Mouse (Mus musculus): ENCODE data around the gene Robo1. TPM values are rescaled to one million over a fixed set of nuclear protein-coding genes. Genes with fewer than 3 reads are reported as not detected.

Robo1 gene
- total RNA-seq, 2 experiments from 2014 or later = 19.6 to 20.4 TPM

GRCm38 (mm10) chr16:72800788-72801187 lies 492.7 kb downstream of the Robo1 start:
- DNase-seq (ENCODE audit: low spot score in 2 of 2) = no peak

GRCm38 (mm10) chr16:72808351-72808750 lies 500.2 kb downstream of the Robo1 start:
- DNase-seq (ENCODE audit: low spot score in 2 of 2) = peak in 1 of 2 experiments; percentile 13

GRCm38 (mm10) chr16:72810942-72811341 lies 502.8 kb downstream of the Robo1 start:
- no peak for DNase-seq (ENCODE audit: low spot score in 2 of 2)

- DNase-seq (ENCODE audit: low spot score in 2 of 2) = no peak
These were observed 503.4 kb downstream of the Robo1 start for GRCm38 (mm10) chr16:72811494-72811893.

- no peak for DNase-seq (ENCODE audit: low spot score in 2 of 2)
These were observed 503.8 kb downstream of the Robo1 start for GRCm38 (mm10) chr16:72811908-72812307.

GRCm38 (mm10) chr16:72828381-72828780 lies 520.3 kb downstream of the Robo1 start:
- DNase-seq (ENCODE audit: low spot score in 2 of 2) = no peak

GRCm38 (mm10) chr16:72829530-72829929 lies 521.4 kb downstream of the Robo1 start:
- DNase-seq (ENCODE audit: low spot score in 2 of 2) = no peak

GRCm38 (mm10) chr16:72830394-72831056 lies 522.4 kb downstream of the Robo1 start:
- DNase-seq (ENCODE audit: low spot score in 2 of 2) = no peak

GRCm38 (mm10) chr16:72834266-72834665 lies 526.2 kb downstream of the Robo1 start:
- DNase-seq (ENCODE audit: low spot score in 2 of 2) = no peak

- DNase-seq (ENCODE audit: low spot score in 2 of 2) = no peak
These were observed 530.9 kb downstream of the Robo1 start for GRCm38 (mm10) chr16:72839031-72839430.

- DNase-seq (ENCODE audit: low spot score in 2 of 2) = no peak
These were observed 533.0 kb downstream of the Robo1 start for GRCm38 (mm10) chr16:72841066-72841465.

- DNase-seq (ENCODE audit: low spot score in 2 of 2) = peak in 1 of 2 experiments; percentile 28
These were observed 546.0 kb downstream of the Robo1 start for GRCm38 (mm10) chr16:72854101-72854500.

- peak in 1 of 2 experiments; percentile 24 for DNase-seq (ENCODE audit: low spot score in 2 of 2)
These were observed 546.9 kb downstream of the Robo1 start for GRCm38 (mm10) chr16:72854809-72855503.

GRCm38 (mm10) chr16:72861707-72862277 lies 553.7 kb downstream of the Robo1 start:
- peak in 1 of 2 experiments; percentile 27 for DNase-seq (ENCODE audit: low spot score in 2 of 2)

GRCm38 (mm10) chr16:72866011-72866410 lies 557.9 kb downstream of the Robo1 start:
- DNase-seq (ENCODE audit: low spot score in 2 of 2) = no peak

- no peak for DNase-seq (ENCODE audit: low spot score in 2 of 2)
These were observed 567.0 kb downstream of the Robo1 start for GRCm38 (mm10) chr16:72874934-72875732.

GRCm38 (mm10) chr16:72888108-72888507 lies 580.0 kb downstream of the Robo1 start:
- no peak for DNase-seq (ENCODE audit: low spot score in 2 of 2)

GRCm38 (mm10) chr16:72889401-72889800 lies 581.3 kb downstream of the Robo1 start:
- no peak for DNase-seq (ENCODE audit: low spot score in 2 of 2)

- DNase-seq (ENCODE audit: low spot score in 2 of 2) = no peak
These were observed 589.0 kb downstream of the Robo1 start for GRCm38 (mm10) chr16:72897125-72897524.

GRCm38 (mm10) chr16:72908895-72909294 lies 600.8 kb downstream of the Robo1 start:
- no peak for DNase-seq (ENCODE audit: low spot score in 2 of 2)

- DNase-seq (ENCODE audit: low spot score in 2 of 2) = peak in 1 of 2 experiments; percentile 26
These were observed 605.0 kb downstream of the Robo1 start for GRCm38 (mm10) chr16:72913134-72913533.

All from gastrocnemius, postnatal 4 days (tissue).